Mouse (Mus musculus): ENCODE results near the gene Rps6kc1. TPM values are rescaled to one million over a fixed set of nuclear protein-coding genes. Genes with fewer than 3 reads are reported as not detected.

Gene Rps6kc1
- polyA plus RNA-seq (2012; rRNA removed), result 5.9 and 7.4 TPM in 2 replicates

- Histone ChIP-seq H3K36me3 (ENCODE audit: control insufficient read depth, insufficient read depth, low read length) (no peaks in the 10 kb centered on the region), H3K4me1 (replicated peaks; ENCODE audit: control insufficient read depth, insufficient read depth, low read length) (peaks cover 12% of the 10 kb centered on the region), H3K27me3 (ENCODE audit: control insufficient read depth, insufficient read depth, low read length) (no peaks in the 10 kb centered on the region), H3K27ac (ENCODE audit: control insufficient read depth, insufficient read depth, low read length) (no peak within 1 kb of the TSS), H3K4me3 (ENCODE audit: control insufficient read depth, insufficient read depth, low read length) (peak within 1 kb of the TSS; percentile 87)
- peak; percentile 67 for DNase-seq
- TF ChIP-seq POLR2A (IDR thresholded peaks at IDR 0.05; ENCODE audit: control insufficient read depth, extremely low read depth, insufficient read depth, low read length, poor library complexity), result peak; percentile 62; the same call in 1 of the 2 replicates
- 0 out of 2 replicates have a peak, but pooled peaks have one; percentile 16 for TF ChIP-seq CTCF (IDR thresholded peaks at IDR 0.05; ENCODE audit: borderline replicate concordance, control insufficient read depth, extremely low read depth, insufficient read depth, low read length, poor library complexity)
- 1% methylated on average over 47 of the region's 47 CpGs for WGBS
Observed at GRCm38 (mm10) chr1:190911415-190912123, at the start of gene Rps6kc1. Gene Rps6kc1 (minus strand): TSS chr1:190911770.

- no peak for DNase-seq
Observed at GRCm38 (mm10) chr1:190958821-190959220, 47.3 kb upstream of the Rps6kc1 start.

DNA sequence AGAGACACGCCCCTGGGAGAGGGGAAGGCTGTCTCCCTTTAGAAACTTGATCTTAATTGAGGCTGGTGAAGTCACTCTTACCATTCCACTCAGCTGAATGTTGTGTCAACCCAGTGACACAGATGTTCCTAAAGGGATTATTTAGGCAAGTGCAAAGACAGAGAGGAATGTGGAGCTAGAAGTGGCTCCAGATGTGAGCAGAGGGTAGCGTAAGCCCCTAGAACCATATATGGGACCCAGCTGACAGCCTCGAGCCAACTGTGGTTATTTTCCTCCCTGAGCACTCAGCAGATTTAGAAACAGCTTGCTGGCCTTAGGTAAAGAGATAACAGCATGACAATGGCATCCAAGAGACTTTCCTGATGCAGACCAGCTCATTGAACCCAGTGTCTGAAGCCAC, 41.4 kb upstream of the Rps6kc1 start:
- Histone ChIP-seq H3K4me3 (ENCODE audit: control insufficient read depth, insufficient read depth, low read length) (no peak overlapping the region), H3K4me1 (replicated peaks; ENCODE audit: control insufficient read depth, insufficient read depth, low read length) (no peaks in the 10 kb centered on the region), H3K27ac (ENCODE audit: control insufficient read depth, insufficient read depth, low read length) (no peak overlapping the region), H3K27me3 (ENCODE audit: control insufficient read depth, insufficient read depth, low read length) (no peaks in the 10 kb centered on the region), H3K36me3 (ENCODE audit: control insufficient read depth, insufficient read depth, low read length) (no peaks in the 10 kb centered on the region)
- TF ChIP-seq CTCF (IDR thresholded peaks at IDR 0.05; ENCODE audit: borderline replicate concordance, control insufficient read depth, extremely low read depth, insufficient read depth, low read length, poor library complexity) (no peak), POLR2A (IDR thresholded peaks at IDR 0.05; ENCODE audit: control insufficient read depth, extremely low read depth, insufficient read depth, low read length, poor library complexity) (no peak)
- WGBS, result 91% methylated on average over 3 of the region's 3 CpGs
- no peak for DNase-seq

More at GRCm38 (mm10) chr1:190958821-190959220, 47.3 kb upstream of the Rps6kc1 start:
- Histone ChIP-seq H3K27ac (ENCODE audit: control insufficient read depth, insufficient read depth, low read length) (no peak overlapping the region), H3K27me3 (ENCODE audit: control insufficient read depth, insufficient read depth, low read length) (no peaks in the 10 kb centered on the region), H3K4me3 (ENCODE audit: control insufficient read depth, insufficient read depth, low read length) (no peak overlapping the region), H3K36me3 (ENCODE audit: control insufficient read depth, insufficient read depth, low read length) (no peaks in the 10 kb centered on the region), H3K4me1 (replicated peaks; ENCODE audit: control insufficient read depth, insufficient read depth, low read length) (no peaks in the 10 kb centered on the region)
- 86% methylated on average over 5 of the region's 5 CpGs for WGBS
- TF ChIP-seq POLR2A (IDR thresholded peaks at IDR 0.05; ENCODE audit: control insufficient read depth, extremely low read depth, insufficient read depth, low read length, poor library complexity), result no peak
- no peak for TF ChIP-seq CTCF (IDR thresholded peaks at IDR 0.05; ENCODE audit: borderline replicate concordance, control insufficient read depth, extremely low read depth, insufficient read depth, low read length, poor library complexity)

- Histone ChIP-seq H3K4me3 (ENCODE audit: control insufficient read depth, insufficient read depth, low read length) (no peak overlapping the region), H3K36me3 (ENCODE audit: control insufficient read depth, insufficient read depth, low read length) (peaks cover 3% of the 10 kb centered on the region), H3K27me3 (ENCODE audit: control insufficient read depth, insufficient read depth, low read length) (no peaks in the 10 kb centered on the region), H3K27ac (ENCODE audit: control insufficient read depth, insufficient read depth, low read length) (no peak overlapping the region), H3K4me1 (replicated peaks; ENCODE audit: control insufficient read depth, insufficient read depth, low read length) (no peaks in the 10 kb centered on the region)
- no peak for DNase-seq
- no peak for TF ChIP-seq CTCF (IDR thresholded peaks at IDR 0.05; ENCODE audit: borderline replicate concordance, control insufficient read depth, extremely low read depth, insufficient read depth, low read length, poor library complexity)
- no peak for TF ChIP-seq POLR2A (IDR thresholded peaks at IDR 0.05; ENCODE audit: control insufficient read depth, extremely low read depth, insufficient read depth, low read length, poor library complexity)
- WGBS, result 92% methylated on average over 5 of the region's 5 CpGs
Observed at GRCm38 (mm10) chr1:190951014-190951413, 39.4 kb upstream of the Rps6kc1 start.

- Histone ChIP-seq H3K4me1 (replicated peaks; ENCODE audit: control insufficient read depth, insufficient read depth, low read length) (no peaks in the 10 kb centered on the region), H3K27ac (ENCODE audit: control insufficient read depth, insufficient read depth, low read length) (no peak overlapping the region), H3K36me3 (ENCODE audit: control insufficient read depth, insufficient read depth, low read length) (peaks cover 20% of the 10 kb centered on the region), H3K4me3 (ENCODE audit: control insufficient read depth, insufficient read depth, low read length) (no peak overlapping the region), H3K27me3 (ENCODE audit: control insufficient read depth, insufficient read depth, low read length) (no peaks in the 10 kb centered on the region)
- no peak for TF ChIP-seq POLR2A (IDR thresholded peaks at IDR 0.05; ENCODE audit: control insufficient read depth, extremely low read depth, insufficient read depth, low read length, poor library complexity)
- TF ChIP-seq CTCF (IDR thresholded peaks at IDR 0.05; ENCODE audit: borderline replicate concordance, control insufficient read depth, extremely low read depth, insufficient read depth, low read length, poor library complexity), result no peak
- no peak for DNase-seq
- WGBS, result 98% methylated on average over 17 of the region's 17 CpGs
Observed at GRCm38 (mm10) chr1:190948846-190949245, 37.3 kb upstream of the Rps6kc1 start.

DNA sequence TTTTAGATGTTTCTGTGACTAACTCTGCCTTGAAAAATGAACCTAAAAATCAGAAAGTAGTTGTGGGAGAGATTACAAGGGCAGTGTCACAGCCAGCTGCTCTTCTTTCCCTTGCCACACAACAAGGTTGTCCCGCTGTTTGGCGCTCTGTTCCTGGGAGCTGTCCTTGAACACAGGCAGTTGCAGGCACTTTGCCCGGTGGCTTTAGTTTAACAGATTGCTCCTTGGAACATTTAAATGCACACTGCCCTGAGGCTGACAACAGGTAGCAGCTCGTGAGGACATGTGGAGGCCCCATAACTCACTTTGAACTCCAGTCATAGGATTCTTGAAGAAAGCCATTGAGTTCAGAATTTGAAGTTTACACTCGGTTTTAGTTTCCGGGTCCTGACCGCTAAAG, 36.9 kb upstream of the Rps6kc1 start:
- no peaks in the 10 kb centered on the region for H3K27me3 ChIP-seq (ENCODE audit: control insufficient read depth, insufficient read depth, low read length)
- DNase-seq, result no peak
- no peak overlapping the region for H3K4me3 ChIP-seq (ENCODE audit: control insufficient read depth, insufficient read depth, low read length)
- no peak for TF ChIP-seq CTCF (IDR thresholded peaks at IDR 0.05; ENCODE audit: borderline replicate concordance, control insufficient read depth, extremely low read depth, insufficient read depth, low read length, poor library complexity)
- no peak for TF ChIP-seq POLR2A (IDR thresholded peaks at IDR 0.05; ENCODE audit: control insufficient read depth, extremely low read depth, insufficient read depth, low read length, poor library complexity)
- no peak overlapping the region for H3K27ac ChIP-seq (ENCODE audit: control insufficient read depth, insufficient read depth, low read length)
- no peaks in the 10 kb centered on the region for H3K4me1 ChIP-seq (replicated peaks; ENCODE audit: control insufficient read depth, insufficient read depth, low read length)
- WGBS, result 95% methylated on average over 7 of the region's 7 CpGs
- peaks cover 24% of the 10 kb centered on the region for H3K36me3 ChIP-seq (ENCODE audit: control insufficient read depth, insufficient read depth, low read length)

All from thymus, adult 2 months (tissue).